11 mouse cellular contexts compared by ENCODE assay signal in the genomic region with DNA sequence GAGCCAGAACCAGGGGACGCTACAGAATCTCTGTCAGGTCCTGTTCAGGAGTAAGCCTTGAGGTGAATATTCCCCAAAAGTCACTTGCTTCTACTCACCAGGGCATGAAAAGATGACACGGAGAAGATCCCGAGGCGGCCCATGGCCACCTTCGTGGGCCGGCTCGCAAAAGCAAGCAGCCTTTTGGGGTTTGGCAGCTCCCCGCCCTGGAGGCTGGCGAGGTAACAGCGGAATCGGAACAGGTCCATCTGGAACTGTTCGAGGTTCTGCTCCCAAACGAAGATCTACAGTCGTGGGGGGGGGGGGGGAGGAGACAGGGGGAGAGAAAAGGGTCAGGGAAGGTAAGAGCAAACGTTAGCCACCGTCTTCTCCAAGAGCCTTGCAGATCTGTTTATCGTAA.
"Had no signal": no experiment of that assay in that cellular context is flagged by ENCODE, and none has a peak within 500 bp of the region (broad histone marks: within the 10 kb centered on the region; RNA-seq: fewer than 3 reads in every experiment).

No protein-coding gene starts in this region.

- DNase-seq: kidney, adult 9 months; kidney, postnatal 36 days; layer of hippocampus, adult 9-11 months; layer of hippocampus, postnatal 36 days; lung, embryonic 14.5 days; lung, postnatal 10 days; lung, postnatal 4 days; midbrain, embryonic 14.5 days; retina, postnatal 1 day; right cerebral cortex, postnatal 14 days; thymus, adult 2 months had no signal
